Mouse (Mus musculus) layer of hippocampus, postnatal 36 days (tissue): ENCODE measurements around the gene Ablim1. TPM values are rescaled to one million over a fixed set of nuclear protein-coding genes. Genes with fewer than 3 reads are reported as not detected.

Source experiments
- DNase-seq, 2 experiments: peaks; one replicate each; pipeline ENCODE4 v3.0.0; 2022
- total RNA-seq, 2 experiments: library from RNA; stranded (reverse); gene quantifications; 2 replicates each; pipeline ENCODE4 v1.2.3; 2021

Gene Ablim1
- total RNA-seq, 2 experiments from 2014 or later: 73.6 to 81.1 TPM

DNA sequence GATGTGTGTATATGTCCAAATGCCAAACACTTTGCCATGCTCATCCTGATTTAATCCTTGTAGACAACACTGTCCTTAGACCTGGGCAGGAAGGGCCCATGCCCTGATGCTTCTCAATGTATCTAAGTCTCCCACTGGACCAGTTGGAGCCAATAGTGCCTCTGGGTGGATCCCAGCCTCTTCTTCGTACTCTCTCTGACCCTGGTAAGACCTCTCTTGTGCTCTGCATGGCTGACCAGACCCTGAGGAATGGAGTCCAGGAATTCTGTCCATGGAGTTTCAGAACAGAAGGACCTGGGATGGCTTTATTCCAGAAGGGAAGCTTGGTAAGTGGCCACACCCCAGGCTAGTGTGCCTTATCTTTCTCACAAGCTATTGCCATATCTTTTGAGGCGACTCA lies 102.3 kb downstream of the Ablim1 start:
- no peak for DNase-seq

DNA sequence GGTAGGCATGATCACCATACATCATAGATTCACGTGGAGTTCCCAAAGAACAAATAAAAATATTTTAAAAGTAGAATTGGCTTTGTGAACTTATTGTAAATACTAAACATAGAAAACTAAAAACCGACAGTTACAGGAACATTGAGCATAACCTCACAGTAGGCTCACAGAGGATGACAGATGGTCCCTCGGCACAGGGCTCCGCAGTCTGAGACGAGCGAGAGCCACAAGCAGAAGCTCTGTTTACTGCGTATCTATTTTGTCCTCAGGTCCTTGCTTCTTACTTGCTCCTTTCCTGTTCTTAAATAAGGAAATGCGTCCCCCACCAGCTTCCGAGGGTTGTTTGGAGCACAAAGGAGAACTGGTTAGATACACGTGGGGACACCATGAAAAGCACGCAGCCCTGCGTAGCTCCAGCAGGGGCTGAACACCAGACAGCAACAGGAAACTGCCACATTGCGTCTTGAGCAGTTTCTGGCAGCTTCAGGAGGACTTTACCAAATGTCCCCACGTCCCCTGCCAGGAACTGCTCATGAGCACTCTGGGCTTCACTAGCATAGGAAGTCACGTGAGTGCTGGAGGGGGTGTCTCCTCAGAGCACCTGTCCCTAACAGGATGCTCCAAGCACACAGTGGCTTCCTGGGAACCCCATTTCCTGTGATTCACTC lies 103.1 kb downstream of the Ablim1 start:
- DNase-seq: peak; percentile 55 to 72

DNA sequence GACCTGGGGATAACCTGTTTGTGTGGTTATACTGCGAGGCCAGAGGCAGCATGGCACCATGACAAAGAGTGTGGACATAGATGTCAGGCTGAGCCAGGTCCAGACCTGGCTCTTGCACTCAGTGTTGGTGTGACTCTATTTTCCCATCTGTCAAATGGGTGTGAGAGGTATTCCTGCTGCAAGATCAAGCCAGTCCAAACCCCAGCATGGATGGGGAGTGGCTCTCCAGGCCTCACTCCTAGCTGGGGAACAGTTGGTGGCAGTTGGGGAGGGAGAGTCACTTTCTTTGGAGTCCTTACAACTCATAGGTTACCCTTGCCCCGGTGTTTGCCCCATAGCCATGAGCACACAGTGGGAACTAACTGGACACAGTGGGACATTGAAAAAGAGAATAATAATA lies 103.8 kb downstream of the Ablim1 start:
- no peak for DNase-seq

DNA sequence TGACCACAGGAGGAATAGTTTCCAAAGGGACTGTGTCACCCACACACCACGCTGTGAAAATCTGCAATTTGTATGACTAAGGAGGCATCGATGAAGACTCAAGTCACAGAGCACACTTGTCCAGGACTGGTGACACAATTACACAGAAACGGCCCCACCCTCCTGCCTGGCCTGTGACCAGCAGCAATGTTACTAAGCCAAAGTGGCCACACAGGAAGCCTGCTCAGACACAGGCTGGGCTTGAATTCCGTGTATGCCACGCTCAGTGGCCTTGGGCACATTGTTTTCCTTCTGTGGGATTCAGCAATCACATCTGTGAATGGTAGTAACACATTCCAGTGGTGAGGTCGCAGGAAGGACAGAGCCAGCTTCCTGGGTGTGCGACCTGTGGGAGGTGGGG lies 110.6 kb downstream of the Ablim1 start:
- DNase-seq: no peak

DNA sequence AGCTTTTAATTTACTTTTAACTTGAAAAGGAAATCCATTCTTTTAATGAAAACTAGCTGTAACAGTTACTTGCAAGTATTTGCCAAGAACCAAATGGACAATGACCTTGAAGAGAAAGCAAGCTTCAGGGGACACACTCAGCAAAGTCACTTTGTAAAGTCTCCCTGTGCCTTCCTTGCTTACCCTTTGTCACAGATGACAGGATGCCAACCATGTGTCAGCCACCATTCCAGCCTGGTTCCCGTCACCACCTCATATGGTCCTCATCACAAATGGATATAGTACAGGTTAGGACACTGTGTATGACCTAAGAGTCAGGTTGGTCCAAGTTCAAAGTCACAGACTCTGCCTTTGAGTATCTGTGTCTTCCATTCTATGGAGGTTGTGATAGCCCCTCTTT lies 112.2 kb downstream of the Ablim1 start:
- no peak for DNase-seq

DNA sequence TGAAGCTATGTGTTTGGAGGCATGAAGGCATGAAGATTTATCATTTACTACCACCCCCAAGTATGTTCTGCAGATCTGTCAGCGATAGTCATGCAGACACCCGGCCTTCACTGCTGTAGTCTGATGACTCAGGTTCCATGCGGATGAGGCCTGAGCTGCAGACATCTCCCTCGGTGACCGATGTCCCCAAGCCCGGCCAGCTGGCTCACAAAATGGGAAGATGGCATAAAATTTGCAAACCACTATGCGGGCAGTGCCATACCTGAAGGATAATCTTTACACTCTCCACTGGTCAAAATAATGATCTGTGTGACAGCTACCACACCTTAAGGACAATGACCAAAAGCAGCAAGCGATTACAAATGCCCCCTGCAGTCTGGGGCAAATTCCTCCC lies 113.6 kb downstream of the Ablim1 start:
- no peak for DNase-seq

DNA sequence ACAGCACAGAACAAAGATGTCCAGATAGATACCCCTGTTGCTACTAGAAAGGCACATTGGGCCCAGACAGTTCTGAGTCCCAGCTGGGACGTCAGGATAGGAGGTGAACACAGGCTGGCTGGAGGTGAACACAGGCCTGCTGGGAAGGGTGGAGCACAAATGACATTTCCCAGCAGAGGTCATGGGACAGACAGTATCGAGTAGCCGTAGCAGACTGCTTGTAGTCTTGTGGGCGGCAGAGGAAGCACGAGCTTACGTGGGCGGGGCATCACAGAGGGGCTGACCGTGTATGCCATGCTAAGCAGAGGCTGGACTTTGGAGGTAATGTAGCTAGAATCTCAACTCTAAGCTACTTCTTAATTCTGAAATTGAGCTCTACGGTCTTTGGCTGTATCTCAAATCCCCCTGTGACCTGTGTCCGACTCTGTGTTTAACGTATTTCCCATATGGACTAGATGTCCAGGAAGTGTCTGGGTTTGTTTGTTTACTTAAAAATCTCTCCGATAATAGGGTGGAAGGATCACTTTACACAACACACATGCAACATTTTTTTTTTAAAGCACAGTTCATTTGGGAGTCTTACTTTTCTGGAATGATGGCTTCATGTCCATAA lies 114.1 kb downstream of the Ablim1 start:
- DNase-seq: no peak

DNA sequence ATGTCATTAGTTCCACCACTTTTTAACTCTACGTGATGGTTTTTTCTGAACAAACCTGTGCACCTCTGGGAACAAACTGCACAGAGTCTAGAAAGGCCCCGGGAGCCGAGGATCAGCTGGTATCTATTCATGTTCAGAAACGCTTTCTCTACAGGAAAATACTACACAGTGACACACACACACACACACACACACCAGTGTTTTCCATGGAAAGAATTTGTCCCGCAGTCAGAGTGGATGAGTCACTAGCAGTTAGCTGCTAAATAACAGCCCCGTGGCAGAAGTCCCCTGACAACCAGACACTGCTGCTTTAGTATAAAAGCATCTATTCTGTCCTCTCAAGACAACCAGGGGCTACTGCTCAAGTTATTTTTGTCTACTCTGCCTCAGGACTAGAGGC lies 115.4 kb downstream of the Ablim1 start:
- DNase-seq: no peak

DNA sequence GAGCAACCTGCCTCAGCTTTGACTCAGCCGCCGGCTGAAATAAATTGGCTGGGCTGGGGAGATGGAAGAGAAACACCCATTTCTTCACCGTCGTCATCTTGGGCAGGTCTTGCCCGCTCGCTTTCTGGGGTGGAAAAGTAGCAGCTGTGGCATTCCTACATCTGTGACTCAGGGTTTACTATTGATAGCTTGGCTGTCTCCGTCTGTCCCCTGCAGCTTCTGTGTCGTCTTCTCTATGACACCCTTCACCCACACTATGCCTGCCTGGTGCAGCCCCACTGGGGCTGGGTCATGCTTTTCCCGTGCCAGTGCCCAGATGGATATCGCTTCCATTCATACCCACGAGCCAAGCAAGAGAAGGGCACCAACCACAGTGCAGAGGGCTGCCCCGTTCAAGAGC lies 116.2 kb downstream of the Ablim1 start:
- peak; percentile 17 to 30 for DNase-seq

DNA sequence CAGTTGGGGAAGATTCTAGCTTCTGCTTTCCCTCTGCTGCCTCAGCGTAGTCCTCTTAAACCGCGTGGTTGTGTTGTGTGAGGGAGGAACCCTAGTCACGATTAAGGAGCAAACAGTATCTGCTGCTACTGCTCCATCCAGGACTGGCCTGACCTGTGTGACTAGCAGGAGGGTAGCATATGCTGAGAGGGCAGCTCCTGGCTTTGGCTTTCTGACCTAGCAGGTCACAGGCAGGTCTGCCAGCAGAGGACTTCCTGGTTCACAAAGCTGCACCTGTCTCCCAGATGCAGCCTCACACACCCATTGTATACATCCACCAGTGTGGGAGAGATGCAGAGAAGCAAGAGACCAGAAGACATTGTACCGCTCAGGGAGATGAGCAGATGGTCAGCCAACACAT lies 116.7 kb downstream of the Ablim1 start:
- peak in 1 of 2 experiments; percentile 17 for DNase-seq

DNA sequence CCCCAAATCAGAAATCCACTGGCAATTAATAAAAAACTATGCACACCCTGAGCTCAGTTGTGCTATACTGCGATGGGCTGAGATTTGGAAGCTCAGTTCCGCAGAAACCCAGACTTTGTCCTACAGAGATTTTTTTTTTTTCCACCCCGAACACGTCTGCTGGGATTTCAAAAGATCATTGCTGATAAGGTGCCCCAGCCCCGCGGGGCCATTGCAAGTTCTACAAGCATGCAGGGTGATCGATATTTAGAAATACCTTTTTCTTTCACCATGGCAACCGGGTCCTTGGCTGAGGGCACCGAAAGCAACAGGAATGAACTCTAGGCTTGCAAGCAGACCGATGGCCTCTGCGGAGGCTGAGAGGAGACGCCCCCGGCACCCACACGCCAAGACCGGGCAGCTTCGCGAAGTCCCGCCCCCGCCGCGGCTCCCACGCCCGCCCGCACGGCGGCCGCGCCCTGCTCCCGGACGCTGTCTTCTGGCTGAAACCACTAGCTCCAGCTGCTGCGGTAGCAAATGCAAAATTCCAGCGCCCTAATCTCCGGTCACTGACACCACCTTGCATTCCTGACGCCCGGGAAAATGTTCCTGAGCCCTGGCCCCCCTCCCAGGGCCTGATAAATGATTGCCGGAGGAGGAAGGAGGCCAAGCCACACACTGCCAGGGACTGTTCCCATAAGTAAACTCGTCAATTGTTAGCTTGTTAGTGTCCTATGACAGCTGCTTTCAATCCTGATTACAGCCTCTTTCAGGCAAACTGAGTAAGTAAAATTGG lies 117.5 kb downstream of the Ablim1 start:
- DNase-seq: peak; percentile 39 to 47

DNA sequence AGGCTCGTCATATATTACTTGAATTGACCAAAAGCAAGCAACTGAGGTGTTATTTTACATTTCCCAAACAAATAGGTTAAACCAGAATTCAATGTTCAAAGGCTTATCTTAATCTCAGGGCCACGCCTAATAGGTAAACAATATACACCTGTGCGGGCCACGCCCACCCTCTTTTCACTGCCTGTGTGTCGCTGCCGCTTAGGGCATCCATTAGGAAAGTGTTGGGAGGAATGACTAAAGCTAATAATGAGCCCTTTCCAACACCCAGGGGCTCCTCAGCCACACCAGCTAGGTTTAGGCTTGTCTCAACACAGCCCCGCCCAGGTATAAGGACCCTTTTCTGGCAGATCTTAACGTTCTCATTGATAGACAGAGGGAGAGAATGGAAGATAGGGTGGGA lies 118.1 kb downstream of the Ablim1 start:
- no peak for DNase-seq

DNA sequence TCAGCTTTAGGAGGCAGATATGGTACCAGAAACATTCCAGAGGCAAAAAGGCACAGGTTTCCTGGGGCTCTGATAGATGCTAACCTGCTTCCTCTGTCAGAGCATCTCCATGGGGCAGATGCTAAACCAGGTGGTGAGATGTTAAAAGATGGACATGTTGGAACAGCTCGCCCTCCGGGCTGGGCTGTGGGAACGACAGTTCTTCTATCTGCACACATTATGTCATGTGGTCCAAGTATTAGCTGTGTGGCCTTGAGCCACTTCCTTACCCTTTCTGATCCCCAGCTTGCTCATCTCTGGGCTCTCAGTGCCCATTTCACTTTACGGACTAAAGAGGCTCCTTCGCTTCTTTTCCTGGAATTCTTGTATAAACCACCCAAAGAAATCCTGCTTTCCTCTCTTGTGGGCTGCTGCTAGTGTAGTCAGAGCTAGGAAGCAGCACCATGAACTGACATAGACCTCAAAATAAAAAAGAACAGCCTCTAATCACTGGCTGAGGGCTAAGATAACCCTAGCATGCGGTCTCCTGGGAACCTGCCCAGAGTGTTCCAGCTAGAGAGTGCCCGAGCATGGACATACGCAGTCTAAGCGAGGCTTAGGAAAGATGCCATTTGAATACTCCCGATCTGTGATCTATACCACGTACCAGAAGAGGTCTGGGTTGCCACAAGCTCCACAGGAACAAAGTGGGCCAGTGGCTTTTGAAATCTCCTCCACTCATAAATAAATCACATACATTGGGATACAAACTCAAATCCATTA lies 119.4 kb downstream of the Ablim1 start:
- DNase-seq: no peak

DNA sequence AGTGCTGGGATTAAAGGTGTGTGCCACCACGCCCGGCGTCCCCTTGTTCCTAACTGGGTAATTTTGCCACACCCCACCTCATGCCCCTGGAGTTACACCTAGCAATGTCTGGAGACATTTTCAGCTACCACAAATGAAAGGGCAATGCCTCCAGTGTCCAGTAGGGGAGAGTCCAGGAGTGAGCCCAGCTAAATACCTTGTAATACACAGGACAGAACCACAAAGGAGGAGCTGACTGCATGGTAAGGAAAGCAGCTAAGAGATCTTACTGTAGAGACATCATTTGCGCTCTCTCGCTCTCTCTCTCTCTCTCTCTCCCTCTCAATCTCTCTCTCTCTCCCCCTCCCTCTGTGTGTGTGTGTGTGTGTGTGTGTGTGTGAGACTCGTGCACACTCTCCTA lies 120.8 kb downstream of the Ablim1 start:
- DNase-seq: no peak

DNA sequence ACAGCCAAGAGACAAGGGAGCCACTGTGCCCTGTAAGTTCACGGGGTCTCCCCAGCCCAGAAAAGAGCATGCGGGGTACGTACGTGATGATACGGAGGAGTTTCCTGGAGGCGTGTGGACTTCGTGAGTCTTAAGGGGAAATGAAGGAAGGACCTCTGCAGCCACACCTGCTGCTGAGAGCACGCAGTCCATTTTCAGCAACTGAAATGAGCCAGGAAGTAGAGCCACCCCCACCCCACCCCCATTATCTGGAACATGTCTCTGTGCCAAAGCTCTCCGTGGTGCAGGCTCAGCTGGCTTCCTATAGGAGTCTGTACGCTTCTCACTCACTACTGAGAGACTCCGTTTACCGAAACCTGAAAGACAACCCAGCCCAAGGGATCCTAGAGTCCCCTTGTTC lies 121.3 kb downstream of the Ablim1 start:
- no peak for DNase-seq

DNA sequence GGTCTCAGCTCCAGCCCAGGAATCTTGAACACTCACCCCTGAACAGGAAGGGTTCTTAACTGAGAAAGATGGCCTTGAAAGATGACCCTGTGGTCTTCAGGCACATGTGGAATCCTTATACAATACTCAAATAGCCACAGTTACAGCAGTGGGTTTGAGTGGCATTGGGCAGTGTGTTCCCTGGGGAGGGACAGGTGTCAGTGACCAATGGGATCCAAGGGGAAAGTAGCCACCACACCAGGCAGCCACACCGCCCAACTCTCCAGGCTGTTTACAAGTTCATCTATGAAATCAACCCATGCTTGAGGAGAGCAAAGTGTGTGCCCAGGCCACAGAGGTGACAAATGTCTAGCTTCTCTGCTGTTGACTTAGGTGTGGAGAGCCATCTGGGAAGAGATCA lies 123.6 kb downstream of the Ablim1 start:
- no peak for DNase-seq

DNA sequence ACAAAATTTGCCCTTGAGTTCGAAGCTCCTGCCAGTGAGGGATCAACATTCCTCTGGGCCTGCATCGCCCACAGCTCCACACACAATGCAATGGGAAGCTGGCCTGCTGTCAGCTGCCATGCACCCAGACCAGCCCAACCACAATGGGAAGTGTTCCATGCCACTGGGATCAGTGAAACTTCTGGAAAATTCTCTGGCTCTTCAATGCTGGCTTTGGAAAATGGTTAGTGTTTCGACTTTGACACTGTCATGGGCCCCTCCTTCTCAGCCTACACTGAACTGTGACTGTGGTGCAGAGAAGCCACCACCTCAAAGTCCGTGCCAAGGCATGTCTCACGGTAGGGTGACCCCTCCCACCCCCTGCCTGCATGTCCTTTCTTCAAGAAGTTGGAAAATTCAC lies 125.3 kb downstream of the Ablim1 start:
- no peak for DNase-seq

DNA sequence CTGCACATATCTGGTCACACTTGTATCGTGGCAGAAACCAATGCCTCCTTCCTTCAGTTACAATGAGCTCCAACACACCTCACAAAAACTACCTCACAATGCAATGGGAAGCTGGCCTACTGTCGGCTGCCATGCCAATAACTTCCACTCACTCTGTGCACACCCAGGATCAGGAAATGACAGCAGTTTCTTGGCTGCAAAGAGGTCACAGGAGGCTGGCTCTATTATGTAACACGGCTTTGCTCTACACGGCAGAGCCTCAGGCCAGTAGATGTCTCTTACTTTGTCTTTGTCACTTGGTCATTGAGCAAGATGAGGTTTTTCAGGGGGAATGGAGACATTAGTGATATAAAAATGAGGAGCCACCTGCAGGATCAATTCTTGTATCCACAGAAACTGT lies 126.2 kb downstream of the Ablim1 start:
- DNase-seq: no peak

DNA sequence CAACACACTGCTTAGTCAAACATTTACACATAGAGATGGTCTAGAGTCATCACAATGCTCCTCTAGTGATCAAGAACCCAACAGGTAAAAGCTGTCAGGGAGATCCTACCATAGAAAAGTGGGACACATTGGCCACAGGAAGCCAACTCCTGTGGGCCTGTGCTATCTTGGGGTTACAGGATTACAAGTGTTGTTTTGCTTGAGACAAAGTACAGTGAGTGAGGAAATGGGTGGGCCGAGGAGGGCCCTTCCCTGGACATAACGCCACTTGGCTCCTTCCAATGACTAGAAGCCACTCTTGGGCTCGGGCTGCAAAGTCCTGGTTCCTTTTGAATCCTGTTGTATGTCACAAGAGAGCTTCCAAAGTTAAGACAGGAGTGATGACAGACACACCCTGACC lies 129.7 kb downstream of the Ablim1 start:
- DNase-seq: no peak

DNA sequence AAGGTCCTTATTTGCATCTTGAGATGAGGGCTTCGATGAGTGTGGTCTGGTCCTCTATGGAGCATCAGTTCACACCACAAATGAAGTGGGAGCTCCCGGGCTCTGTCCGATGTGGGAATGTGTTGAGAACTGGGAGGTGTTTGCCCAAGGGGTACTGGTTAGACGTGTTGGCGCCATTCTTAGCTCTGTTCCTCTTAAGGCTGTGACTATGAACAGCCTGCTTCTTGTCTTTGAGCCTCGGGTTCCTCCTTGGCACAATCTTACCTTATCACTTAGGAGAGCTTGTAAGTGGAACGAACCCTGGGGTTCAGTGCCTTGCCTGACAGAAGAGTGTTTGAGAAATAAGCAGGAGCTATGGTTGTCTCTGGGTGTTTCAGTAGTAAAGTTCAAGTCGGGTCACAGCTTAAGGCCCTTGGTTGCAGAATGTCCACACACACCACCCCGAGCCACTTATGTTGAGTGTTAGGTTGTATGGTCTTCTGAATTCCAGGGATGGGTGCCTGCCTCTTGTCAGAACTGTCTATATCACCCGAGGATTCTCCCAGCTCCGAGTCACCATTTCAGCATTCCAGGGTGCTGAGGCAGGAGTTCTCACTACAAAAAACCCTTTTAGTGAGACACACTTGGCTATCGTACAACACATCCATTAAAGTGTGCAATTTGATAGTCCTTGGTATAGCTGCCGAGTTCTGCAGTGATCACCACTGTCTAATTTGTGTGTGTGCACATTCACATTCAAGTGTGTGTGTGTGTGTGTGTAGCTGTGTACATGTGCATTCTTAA lies 131.6 kb downstream of the Ablim1 start:
- no peak for DNase-seq

DNA sequence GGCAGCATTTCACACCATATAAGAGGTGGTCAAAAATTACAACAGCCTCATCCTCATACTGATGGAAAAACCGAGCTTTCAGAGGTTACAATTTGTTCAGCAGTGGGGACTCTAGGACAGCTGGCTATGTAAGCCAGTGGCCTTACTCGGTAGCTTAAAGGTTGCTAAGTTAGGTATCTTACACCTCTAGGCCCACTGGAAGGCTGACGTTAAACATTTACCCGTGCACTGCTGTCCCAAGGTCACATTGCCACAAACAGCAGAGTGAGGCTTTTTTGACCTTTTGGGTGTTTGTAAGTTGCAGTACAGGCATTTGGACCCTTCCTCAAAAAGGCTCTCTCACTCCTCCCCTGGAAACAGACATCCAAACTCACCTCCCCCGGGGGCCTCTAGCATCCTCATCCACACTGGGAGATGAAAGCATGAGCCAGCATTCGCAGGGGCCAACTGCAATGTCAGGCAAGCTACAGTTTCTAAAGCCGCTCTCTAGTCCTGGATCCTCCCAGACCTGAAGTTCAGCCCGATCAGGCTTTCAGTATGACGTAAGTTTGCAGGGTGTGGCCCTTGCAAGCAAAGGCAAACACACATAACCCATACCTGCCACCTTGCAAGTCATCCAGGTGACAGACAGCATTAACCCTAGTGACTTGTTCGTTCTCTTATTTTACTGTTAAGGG lies 132.7 kb downstream of the Ablim1 start:
- DNase-seq: no peak

DNA sequence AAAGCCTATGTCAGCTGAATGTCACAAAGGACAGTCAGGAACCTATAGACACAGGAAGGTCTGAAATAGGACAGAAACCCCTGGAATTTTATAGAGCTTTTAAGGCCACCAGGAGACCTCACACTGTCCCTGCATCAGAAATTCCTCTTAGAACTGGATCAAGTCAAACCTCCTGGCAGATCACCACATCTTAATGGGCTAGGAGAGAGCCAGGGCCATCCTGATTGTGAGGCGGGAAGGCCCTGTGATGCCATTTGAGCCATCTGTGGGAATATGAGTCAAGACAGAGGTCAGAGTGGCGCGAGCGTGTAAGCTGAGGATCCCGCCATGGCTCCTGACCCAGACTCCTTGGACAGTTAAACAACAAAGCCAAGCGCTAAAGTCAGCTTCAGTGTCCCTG lies 133.4 kb downstream of the Ablim1 start:
- no peak for DNase-seq
